Mouse (Mus musculus): ENCODE measurements around the gene Alcam.

Gene Alcam

DNA sequence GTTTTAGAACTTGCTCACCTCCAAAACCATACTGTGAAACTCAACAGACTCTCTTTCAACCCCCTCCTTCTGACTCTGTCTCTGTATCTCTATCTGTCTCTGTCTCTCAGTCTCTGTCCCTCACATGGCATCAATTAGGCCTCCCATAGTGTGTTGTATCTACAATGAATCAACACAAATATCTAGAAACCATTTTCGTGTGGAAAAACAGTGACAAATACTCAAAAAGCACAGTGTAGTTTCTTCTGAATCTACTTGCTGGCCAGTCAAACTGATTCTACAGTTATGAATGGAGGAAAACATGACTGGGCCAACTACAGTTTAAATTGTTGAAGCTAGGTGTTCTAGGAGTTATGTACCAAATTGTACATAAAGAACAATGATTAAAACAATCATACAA lies 10.8 kb downstream of the Alcam start:
- DNase-seq (ENCODE audit: low spot score in 2 of 2), result no peak

DNA sequence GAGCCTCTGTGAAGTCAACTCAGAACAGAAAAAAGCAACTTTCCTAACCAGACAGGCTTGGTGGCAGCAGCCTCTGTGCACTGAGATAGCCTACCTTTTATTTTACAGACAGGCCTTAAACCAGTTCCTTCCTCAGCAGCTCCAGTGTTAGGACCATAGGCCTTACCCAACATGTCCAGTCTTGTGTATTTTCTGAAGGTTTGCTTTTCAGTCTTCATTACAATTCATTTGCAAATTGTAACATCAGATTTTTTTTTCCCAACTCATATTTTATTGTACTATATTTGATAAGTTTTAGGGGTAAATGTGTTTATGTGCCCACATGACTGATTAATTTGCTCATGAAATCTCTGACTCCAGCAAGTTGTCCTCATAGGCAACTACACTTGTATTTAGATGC lies 14.3 kb downstream of the Alcam start:
- DNase-seq (ENCODE audit: low spot score in 2 of 2), result no peak

DNA sequence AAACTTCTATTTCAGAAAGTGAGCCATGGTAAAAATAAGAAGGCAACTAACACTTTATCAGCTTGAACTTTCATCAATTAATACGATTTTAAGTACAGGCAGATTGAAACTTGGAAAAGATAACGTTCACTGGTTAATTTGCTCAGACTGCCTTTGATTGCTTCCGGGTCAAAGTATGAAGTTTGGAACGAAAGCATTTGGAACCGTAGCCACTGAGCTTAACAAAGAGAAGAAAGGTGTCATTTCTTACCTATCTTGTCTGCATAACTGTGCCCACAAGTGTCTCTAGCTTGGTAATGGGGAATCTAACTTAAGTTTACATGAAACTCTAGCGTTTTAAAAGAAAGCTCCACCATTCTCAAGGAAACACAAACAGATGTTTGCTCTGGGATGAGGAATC lies 14.9 kb downstream of the Alcam start:
- DNase-seq (ENCODE audit: low spot score in 2 of 2), result no peak

DNA sequence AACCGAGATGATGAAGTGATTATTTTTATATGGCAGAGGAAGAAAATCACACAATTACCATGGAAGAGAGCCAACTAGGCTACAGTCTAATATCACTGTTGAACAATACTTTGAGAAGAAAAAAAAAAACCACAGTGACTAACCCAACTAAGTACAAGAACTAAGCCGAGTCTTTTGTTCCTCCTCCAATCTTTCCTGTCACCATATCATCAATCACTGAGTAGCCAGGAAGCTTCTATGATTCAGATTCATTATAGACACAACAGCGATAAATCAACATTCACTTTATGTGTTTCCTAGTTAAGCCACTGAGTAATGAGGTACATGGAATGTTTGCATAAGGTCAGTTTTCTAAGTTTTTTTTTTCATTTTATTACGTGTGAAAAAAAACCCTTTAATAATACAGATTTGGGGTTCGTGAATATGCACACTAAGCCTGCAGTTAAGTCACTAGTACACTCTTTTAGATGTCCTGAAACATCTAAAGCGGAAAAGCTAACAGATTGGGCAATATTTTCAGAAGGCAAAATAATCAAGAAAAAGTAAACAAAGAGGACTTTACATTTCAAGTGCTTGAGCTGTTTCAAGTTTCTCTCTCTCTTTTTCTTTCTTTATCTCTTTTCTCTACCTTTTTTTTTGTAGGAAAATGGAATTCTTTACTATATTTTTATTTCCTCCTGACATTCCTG lies 15.5 kb downstream of the Alcam start:
- no peak for DNase-seq (ENCODE audit: low spot score in 2 of 2)

DNA sequence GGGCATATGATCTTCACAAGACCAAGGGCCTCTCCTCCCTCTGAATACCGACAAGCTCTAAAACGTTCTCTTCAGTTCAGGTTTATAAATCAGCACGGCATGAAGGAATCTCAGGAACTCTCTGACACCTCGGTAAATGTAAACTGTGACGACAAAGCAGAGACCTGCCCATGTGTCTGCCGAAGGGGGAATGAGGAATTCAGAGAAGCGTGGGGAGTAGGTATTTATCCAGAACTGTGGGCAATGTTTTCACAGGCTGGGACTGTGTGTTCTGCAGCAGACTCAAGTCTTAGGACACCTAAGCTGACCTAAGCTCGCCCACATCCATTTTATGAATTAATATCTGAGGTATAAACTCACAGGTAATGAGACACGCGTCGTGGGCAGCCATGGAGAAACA lies 20.7 kb downstream of the Alcam start:
- no peak for DNase-seq (ENCODE audit: low spot score in 2 of 2)

DNA sequence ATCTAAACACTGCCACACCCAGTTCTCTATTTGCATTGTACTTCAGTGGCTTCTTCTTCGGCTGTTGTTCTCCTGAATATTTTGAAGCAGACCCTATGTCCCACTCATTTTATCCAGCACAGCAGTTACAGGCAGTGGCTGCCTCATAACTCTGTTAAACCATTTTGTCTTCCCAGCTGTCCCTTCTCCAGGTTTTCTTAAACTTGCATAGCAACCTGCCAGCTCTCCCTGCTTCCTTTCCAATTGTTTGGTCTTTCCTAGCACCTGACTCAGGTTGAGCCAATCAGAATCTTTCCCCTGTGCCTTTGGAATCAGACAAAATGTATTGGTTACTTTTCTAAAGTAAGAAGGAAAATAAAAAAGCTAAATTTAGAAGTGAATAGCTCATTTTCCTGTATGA lies 21.8 kb downstream of the Alcam start:
- no peak for DNase-seq (ENCODE audit: low spot score in 2 of 2)

DNA sequence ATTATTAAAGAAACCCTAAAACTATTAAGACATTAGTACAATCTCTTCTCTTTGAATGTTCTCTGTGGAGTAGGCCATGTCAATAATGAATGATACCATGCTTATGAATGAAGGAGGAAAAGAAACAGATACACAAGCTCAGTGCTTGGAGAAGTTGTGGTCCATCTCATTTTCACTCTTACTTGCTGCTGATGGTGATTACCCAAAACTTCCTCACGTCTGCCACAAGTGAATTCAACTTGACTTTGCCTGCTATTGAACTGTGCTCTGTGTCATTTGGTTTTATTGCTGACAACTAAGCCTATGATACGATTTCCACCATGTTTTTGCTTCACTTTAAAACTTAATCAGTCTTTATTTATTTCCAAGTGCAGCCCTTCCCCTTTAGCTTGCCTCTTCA lies 22.3 kb downstream of the Alcam start:
- no peak for DNase-seq (ENCODE audit: low spot score in 2 of 2)

DNA sequence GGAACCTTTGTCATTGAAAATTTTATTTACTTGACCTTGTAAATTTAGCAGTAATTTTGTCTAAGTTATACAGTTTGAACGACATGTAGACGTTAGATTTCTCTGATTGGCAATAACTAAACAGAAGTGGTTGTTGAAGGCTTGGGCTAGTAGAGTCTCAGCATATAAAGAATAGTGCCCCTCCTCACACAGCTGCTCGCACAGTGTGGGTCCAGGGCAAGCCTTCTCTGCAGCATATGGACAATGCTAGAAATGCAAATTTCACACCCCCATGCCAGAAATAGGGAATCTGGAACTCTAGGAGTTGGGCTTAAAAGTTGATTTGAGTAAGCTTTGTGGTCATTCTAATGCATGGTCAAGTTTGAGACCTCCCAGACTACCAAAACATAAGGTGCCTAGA lies 23.8 kb downstream of the Alcam start:
- no peak for DNase-seq (ENCODE audit: low spot score in 2 of 2)

DNA sequence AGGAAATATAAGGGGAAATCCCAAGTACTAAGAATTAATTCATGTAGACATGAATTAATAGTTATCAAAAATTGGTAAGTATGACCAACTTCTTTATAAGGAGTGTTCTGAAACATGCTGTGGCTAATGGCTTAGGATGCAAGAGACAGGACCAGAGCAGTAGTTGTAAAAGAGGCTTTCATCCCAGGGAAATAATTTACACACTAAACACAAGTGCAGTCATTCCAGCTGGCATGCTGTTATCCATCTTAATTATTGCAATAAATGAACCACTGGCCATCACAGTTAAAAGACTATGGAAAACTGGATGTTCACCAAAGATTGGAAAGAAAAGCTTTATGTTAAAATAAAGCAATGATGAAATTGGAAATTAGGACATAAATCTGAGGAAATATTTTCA lies 24.2 kb downstream of the Alcam start:
- no peak for DNase-seq (ENCODE audit: low spot score in 2 of 2)

DNA sequence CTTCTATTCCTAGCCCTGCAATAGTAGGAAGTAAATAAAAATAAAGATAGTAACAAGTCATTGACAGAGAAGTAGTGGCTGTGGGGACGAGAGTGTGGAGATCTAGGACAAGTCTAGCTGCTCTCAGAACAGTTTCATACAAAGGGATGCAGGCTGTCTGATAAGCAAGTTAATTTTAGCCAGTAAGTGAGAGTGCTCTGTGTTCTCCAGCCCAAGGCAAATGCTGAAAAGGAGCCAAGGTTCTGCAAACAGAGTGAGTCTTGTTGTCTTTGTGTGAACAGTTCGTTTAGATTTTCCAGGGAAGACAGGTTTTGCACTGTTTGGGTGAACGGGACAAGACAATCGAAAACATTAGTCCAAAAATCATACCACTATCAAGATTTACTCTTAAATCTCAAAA lies 25.4 kb downstream of the Alcam start:
- no peak for DNase-seq (ENCODE audit: low spot score in 2 of 2)

DNA sequence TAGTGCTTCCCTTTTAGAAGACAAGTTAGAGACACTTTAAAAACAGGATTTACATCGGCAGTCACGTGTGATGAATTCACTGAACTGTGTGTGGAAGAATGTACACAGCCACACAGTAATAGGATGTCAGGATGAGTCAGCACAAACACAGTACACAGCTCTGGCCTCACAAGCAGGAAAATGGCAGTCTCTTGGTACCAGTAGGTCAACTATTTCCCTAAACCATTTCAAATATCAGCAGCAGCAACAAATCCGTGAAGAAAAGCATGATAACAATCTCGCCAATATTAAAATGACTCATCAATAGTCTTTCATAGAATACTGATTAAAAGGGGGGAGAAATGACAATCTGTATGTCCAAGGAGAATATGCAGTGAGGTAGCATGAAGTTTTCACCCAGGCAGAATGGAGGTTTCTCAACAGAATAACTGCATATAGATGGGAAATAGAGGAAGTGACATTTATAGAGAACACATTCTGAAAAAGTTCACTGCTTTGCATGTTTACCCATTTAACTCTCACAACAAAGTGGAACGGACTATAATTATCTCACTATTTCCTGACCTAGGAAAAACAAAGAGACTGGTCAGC lies 35.2 kb downstream of the Alcam start:
- DNase-seq (ENCODE audit: low spot score in 2 of 2), result no peak

DNA sequence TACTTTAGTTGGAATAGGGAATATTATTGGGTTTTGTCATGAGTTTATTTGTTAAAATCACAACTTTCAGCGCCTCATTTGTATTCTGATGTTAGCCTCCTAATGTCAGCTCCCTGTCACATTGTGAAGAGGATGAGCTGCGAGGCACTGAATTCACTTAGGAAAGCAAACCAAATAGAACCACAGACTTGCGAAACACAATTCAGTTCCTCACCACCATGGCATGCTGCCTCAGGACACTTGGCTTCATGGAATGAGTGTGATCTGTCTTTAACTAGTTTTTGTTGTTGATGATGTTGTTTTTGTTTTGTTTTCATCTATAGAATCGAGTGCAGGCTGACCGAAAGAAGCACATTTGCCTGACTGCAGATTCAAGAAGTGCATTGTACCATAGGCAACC lies 35.9 kb downstream of the Alcam start:
- no peak for DNase-seq (ENCODE audit: low spot score in 2 of 2)

DNA sequence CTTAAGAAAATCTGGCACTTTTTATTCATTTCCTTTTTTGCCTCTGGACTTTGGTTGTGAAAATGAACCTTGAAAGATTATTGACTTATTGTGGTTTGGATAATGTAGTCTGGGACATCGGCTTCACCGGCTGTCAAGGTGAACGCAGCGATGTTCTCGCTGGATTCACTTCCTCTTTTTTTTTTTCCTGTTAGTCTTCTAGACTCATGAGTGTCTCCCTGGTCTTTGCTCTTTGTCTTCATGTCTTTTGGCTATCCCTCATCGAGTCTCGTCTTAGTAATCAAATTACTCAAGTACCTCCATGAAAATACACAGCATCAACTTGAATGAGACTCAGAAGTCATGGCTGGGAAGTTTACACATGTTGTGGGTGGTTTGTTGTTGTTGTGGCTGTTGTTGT lies 36.7 kb downstream of the Alcam start:
- DNase-seq (ENCODE audit: low spot score in 2 of 2), result no peak

DNA sequence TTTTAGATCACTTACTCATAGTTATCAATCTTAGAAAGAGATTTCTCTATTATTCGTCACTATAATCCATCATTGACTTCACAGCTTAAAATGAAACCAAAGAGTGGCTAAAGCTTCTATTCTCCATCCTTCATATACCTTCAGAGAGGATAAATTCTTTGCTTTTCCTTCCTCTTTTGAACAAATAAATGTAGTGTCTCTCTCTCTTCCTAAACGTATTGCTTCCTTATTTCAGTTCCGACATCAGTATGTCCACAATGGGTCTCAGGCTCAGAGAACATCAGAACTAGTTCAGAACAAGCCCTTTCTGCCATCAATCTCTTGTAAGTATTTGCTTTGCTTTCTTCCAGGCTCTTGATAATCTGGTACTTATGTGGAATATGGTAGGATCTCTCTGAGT lies 40.2 kb downstream of the Alcam start:
- no peak for DNase-seq (ENCODE audit: low spot score in 2 of 2)

DNA sequence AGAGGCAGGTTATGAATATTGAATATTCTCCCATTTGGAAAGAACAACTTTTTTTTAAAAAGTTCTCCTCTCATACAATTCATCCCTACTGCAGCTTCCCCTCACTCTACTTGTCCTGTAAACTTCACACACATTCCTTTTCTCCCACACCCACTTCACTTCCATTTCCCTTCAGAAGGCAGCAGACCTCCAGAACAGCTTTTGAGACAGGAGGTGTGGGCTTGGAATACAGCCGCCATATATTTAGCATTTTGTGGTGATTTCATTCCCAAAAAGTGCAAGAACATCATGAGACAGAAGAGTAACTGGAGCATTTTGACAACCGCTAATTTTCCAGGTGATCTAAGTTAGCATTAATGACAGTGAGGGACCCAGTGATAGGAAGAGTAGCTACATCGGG lies 47.8 kb downstream of the Alcam start:
- DNase-seq (ENCODE audit: low spot score in 2 of 2), result no peak

DNA sequence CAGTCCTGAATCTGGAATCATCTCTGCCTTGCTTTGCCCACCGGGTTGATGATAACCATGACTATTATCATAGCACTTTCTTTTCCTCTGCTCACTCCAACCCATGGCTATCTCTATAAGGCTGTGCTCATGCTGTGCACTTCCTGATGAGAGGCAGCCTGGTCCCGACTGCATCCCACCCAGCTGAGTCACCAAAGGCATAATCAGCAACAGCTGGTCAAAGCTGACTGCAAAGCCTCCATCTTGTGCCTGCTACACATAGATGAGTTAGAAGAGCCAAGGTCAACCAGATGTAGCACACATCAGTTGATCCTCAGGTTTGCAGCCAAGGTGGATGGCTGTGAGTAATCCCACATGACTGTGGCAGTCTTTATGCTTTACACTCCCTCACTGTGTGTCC lies 48.6 kb downstream of the Alcam start:
- DNase-seq (ENCODE audit: low spot score in 2 of 2), result no peak

DNA sequence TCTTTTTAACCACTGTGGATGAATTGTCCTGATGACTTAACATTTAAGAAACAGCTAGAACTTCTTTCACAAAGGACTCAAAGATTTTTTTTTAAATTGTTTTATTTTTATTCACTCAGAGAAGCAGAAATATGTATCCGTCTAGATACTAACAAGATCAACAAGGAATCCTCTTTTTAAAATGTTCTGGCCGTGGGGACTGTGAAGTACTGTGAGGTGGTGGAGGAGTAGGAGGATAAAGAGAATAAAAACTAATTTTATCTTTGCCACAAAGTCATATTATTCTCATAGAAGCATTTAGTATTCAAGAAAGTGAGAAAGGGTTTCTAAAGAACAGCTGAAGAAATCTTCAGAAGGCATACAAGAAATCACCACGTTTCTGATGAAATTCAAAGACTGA lies 54.8 kb downstream of the Alcam start:
- no peak for DNase-seq (ENCODE audit: low spot score in 2 of 2)

DNA sequence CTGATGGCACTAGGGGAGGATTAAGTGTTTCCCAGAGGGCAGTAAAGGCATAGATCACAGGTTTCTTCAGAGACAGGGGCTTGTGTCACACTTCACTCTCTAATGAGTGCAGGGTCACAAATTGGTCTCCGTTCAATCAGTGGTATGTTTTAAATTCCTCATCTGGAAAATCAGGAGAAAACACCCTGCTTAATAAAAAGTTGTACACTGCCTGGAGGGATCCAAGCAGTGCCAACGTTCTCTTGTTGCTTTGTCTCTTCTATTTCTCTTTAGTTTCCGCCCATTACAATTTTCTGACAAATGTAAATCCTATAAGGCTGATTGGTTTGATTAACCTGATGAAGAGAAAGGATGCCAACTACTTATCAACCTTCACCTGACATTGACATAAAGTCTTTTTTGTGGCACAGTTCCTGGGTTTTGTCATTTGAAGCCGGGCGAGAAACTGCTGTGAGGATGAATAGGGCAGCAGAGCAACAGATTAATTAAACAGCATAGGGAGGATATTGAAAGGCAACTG lies 67.0 kb downstream of the Alcam start:
- no peak for DNase-seq (ENCODE audit: low spot score in 2 of 2)

DNA sequence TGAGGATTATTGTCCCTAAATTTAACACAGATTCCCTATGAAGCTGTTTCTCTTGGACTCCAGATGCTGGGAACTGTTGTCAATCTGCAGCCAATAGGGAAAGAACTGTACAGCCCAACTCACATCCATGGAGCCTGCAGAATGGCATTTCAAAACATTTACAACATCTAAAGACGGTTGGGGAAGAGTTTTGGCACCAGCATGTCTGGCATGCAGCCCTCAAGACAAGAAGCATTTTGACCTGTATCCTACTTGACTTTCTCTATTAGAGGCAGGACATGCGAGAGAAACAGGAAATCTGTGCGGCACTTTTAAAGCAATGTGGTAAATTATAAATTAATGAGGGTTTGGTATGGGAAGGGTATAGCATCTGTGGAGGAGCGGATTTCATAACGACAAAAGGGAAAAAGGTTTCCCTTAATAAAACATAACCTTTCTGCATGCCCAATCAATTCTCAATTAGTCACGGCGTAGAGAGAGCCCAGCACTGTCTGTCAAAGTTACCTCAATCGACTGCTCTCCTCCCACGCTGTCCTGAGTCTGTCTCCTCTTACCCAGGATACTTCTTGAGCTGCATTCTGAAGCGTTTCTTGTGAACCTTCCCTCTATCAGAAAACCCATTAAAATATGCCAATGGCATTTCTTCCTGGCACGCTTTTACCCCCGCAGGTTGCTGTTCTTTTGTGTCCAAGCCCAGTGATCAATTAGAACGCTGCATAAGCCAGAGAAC lies 70.3 kb downstream of the Alcam start:
- DNase-seq (ENCODE audit: low spot score in 2 of 2), result no peak

DNA sequence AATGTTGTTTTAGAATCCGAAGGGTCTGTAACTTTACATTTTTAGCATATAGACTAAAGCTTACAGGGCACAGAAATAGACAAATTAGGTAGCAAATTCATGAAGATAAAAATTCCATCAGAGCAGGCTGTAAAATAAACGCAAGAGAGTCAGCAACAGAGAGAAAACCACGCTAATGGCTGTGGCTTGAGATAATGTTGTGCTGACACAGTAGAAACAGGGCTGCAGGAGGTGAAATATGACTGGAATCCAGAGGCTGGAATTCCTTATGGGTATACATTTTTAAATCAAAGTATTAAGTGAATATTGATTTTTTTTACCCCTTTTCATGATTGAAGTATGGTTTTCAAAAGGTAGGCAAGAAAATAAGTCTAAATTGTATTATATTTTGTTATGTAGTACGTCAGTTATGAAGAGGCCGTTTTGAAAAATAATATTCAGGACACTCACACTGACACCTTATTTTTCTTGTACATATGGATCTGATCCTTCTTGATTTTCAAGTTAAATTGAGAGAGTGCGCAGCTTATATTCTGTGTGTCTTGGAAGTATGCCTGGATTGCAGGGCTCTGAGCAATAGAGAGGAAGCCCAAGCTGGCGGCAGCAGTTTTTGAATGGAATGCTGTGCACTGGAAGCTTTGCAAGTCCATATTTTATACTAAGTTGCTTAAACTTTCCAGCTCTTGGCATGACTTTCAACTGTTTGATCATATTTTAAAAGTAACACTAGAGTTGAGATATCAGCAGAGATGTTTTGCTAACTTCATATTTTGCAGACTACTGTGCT lies 74.9 kb downstream of the Alcam start:
- DNase-seq (ENCODE audit: low spot score in 2 of 2), result no peak

DNA sequence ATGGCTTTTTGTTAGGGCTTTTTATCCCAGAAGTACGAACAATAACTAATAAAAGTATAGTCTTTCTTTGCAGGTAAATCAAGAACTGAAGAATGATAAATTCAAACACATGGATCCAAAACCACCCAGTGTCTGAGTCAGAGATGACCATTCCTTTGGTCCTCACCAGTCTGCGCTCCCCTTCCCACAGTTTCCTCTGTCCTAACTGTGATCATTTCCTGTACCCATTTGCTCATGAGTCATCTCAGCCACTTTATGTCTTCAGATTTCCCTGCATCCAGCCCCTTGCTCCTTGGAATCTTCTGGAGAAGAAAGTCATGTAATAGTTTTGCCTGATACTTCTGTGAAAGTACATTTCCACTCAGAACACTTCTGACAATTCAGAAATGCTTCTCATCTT lies 77.0 kb downstream of the Alcam start:
- no peak for DNase-seq (ENCODE audit: low spot score in 2 of 2)

DNA sequence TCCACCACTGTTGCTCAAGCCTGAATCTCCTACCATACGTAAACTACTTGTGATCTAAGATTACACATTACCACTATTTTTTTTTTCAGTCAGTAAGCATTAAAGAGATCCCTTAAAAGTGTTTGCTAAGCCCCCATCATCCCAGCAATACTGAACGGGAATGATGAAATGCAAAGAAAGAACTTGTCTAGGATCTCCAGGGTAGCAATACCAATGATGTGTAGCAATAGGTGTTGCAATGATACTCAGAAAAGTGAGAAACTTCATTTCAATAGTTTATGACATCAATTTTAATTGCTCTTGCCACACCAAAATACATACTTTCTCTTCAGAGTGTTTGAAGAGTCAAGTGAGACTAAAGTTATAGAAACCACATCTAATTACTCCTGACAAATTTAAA lies 81.9 kb downstream of the Alcam start:
- no peak for DNase-seq (ENCODE audit: low spot score in 2 of 2)
